Mouse (Mus musculus) thymus, adult 18-20 months (tissue): ENCODE results near the gene Hmga2.
"Not testable (repeated sequence)": the region's sequence is repeated elsewhere in the genome, so short reads cannot be mapped to it uniquely, and the experiment has no call there.

Experiments
- DNase-seq, 2 experiments: peaks; one replicate each; pipeline ENCODE4 v3.0.0; 2022; ENCODE audit warnings: mixed read lengths in 2 of 2

Hmga2 gene

DNA sequence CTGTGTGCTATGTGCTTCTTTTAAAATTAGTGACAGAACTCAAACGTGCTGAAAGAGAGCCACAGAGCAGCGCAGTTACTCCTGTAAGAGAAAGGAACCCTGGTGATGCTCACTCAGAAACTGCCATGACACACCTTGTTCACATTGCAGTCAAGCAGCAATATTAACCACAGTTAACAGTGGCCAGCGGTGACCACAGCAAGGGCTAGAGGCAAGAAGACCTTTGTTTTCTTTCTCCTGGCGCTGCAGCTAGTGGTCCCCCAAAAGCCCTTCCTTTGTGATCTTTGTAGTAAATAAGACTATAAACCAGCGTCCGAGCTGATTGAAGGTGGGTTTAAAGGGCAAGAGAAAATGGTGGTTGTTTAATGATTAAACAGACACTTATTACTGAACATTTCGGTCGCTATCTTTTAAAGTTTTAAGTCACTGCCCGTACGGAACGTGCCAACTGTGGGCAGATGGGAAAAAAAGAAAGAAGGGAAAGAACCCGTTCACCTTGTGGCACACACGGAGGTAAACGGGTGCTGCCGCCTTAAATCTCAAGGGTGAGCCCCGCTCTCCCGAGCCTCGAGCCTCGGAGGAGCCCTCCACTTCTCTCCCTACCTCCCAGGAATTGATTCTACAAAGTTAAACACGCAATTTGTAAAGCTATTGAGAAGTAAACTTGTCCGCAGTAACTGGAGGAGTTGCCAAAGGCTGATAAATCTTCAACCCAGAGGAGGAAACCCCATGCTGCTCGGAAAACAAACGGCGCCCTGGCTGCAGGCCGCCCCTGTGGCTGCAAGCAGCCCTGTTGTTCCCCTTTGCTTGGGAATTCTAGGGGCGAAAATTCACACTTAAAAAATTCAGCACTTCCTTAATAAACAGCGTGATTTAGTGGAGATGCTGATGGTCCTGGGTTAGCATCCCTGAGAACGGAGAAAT lies 85.1 kb downstream of the Hmga2 start:
- no peak for DNase-seq

DNA sequence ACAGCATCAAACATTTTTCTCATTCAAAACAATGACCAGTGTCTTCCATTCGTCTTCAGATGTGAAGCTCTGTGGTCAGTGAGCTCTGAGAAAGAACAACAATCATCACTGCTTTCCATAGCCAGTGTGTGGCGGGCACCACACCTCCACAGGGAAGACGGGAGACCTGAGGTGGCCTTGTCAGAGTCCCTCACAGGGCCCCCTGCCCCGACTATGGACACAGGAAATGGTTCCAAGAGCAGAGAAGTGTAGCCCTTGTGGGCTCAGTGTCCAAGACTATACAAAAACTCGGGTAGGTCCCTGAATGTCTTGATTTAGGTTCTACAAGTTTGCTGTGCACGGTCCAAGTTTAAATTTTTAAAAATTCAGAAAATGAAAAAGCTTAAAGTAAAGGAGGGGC lies 86.6 kb downstream of the Hmga2 start:
- DNase-seq: no peak

DNA sequence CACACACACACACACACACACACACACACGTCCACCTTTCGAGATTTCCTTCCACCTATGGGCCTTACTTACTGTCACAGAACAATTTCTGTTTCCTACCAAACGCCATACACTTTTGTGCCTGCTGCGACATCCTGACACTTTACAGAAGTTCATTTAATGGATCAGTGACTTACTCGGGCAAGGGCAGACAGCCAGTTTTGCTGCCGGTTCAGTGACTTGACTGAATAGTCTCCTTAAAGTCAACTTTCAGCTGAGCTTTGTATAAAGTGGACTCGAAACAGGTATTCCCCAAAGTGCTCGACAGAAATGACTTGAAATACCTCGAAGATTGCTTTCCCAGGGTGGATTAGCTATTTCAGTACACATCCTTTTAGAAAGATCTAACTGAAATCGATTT lies 87.3 kb downstream of the Hmga2 start:
- no peak for DNase-seq

DNA sequence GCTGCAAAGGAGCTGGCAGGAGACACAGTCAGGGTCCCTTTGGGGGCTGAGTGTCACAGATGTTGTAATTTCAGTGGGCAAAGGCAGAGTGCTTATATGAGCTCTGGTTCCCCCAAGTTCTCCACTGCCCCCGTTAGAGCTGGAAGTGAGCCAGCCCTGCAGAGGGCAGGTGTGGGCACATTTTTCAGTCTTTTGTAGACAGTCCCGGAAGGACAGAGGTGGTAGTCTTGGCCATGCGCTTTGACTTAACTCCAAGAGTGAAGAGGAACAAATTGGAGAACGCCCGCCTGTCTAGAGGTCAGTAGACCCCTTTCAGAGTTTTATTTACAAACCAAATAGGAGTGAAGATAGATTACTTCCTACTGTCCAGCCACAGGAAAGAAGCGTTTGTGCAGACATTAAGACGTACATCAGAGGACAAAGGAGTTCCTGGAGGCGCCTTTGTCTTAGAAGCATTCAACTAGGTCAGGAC lies 87.8 kb downstream of the Hmga2 start:
- no peak for DNase-seq

DNA sequence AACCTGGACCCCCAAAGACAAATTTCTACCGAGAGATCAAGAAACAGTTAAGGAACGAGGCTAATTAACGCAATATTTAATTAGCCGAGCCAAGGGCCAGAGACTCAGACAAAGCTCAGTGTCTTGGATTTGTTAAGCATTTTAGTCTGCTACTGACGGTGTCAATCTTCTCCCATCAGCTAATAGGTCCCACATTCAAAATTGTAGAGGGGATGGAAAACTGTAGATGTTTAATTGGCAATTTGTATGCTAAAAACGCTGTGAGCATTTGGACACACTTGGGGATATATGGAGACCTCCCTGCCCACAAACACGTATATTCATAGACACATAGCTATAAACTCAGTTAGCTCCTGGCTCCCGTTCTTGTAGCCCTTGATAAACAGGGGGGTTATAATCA lies 89.2 kb downstream of the Hmga2 start:
- DNase-seq: no peak

DNA sequence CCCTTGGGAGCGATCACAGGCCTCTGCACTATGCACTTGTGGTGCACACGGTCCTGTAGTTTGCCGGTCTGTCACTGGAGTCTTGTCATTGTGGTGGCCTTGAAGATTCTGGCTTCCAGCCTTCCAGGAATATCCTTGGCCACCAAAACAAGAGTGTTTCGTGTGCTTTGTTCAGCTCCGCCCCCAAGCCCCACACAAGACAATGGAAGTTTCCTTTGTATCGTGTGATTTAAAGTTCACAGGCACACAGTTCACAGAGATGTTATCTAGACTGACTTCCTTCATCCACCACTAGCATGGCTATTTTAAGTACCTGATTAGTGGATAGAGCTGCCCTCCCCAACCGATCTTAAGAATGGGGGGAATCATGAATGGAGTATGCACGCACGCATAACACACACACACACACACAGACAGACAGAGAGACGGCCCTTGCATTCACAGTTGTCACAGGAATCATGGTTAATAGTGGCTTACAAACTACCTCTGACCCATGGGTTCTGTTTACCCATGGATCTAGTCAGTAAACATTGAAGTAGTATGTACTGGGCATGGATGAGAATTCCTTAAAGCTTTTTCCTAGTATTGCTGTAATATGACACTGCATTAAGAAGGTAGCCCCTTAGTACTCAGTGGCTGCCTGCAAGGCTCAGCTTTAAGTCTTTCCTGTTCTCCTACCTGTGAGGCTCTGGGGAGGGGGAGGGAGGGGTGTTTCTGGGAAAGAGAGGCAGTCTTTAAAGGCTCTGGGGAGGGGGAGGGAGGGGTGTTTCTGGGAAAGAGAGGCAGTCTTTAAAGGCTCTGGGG lies 91.3 kb downstream of the Hmga2 start:
- DNase-seq: no peak

DNA sequence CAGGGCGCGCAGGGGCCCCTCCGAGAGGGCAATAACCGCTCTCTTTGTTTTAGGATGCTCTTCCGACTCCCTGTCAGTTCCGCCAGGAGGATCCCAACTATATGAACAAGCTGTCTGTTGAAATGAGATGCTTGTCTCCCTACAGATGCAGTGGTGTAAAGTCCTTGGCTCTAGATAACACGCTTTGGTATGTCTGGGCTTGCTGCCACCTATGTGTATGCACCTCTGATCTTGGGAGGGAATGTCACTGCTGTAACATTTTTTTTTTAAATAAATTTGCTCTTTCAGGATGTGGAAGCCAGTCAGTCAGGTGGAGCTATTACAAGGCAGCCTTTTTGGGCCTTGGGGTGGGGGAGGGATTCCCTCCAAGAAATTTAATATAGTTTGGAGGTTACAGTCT lies 92.2 kb downstream of the Hmga2 start:
- no peak for DNase-seq

DNA sequence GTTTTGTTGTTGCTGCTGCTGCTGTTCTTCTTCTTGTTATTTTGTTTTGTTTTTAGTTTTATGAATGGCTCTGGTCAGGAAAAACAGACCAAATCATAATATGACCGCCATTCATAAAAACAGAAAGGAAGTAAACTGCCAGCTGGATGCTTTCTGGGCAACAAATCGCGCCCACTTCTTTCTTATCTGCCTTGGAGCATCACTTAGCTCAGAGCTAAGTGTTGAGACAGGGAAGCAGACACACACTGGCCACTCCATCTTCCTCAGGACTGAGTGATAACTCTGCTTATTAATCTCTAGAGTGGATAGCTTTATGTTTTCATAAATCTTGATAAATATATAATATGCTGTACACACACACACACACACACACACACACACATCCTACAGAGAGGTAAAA lies 98.5 kb downstream of the Hmga2 start:
- no peak for DNase-seq

DNA sequence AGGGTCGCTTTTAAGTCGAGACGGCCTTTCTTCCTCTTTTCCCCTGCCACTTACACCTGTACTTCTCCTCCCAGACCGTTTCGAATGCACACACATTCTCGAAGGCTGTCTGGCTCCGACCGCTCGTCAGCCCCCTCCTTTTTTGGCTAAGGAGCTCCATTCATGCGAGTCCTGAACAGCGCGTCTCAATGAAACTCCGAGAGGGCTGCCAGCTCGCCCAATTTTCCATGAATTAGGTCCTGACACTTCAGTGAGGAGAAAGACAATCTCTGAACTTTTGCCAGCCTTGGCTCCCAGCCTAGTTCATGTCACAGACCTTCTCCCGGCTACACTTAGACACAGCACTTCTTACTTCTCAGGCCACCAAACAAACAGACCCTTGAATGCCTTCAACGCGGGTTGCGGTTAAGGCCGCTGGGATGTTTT lies 98.9 kb downstream of the Hmga2 start:
- DNase-seq: no peak

DNA sequence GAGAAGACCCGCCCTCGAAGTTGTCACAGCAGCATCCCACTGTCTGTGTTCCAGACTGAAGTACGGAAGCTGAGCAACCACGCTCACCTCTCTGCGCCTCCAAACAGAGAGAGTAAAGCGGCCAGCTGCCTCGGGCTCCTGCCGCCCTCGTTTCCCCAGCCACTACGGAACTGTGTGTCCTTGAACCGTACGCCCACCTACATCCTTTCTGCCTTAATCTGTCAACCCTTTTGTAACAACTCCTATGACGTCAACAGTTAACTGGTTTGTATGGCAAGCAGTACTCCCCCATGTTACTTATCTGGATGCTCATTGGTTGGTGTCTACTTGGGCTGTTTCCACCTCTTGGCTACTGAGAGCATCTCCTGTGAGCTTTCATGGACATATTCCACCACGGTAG lies 100.8 kb downstream of the Hmga2 start:
- no peak for DNase-seq

DNA sequence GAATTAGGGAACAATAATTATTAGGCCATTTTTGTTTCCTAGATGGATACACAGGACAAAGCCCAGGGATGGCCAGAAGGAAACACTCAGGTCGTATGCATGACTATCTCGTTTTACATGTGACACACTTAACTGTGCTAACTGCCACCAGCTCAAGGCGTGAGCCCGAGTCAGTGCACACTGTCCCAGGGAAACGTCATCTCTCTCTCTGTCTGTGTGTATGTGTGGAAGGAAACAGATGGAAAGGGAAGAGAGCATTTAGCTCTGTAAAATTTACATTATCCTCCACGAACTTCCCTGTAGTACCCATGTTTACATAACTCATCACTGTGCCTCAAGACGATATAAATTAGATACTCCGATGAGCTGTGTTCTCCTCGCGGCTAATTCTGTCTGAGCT lies 105.1 kb downstream of the Hmga2 start:
- DNase-seq: no peak

DNA sequence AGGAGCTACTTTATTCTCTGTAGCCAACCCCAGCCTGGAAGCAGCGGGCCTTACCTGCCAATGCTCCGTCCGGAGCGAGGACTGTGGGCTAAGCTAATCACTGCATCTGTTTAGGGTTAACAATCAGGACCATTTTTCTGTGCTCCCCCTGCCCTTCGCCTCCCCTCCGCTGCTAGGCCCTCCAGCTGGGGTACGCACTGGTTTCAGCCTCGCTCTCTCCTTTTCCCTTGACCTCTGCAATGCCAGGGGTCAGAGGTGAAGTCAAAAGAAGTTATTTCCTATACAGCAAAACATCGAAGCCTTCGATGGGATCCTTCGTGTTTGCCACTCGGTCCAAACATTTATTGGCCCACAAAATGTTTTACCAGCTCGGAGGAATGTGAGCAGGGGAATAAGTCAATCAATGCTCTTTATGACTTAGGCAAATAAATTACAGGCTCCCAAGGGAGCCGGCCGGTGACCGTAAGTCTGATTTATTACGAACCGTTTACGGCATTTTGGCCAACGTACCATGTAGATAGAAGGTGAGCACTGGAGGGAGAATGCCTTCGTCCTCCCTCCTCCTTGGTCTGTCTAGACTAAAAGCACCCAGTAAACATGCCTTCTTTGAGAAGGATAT lies 107.0 kb downstream of the Hmga2 start:
- no peak for DNase-seq

DNA sequence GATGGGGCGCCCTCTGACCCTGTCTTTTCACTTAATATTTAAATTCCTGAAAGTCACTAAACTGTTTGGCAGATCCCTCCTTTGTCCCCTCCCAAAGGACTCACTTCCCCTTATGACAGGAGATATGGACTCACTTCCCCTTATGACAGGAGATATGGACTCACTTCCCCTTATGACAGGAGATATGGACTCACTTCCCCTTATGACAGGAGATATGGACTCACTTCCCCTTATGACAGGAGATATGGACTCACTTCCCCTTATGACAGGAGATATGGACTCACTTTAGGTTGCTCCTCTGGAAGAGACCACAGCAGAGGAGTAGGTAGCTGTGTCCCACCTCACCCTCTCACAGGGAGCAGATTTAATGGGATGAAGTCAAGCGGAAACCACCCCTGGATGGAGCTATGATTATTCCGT lies 110.1 kb downstream of the Hmga2 start:
- not testable (repeated sequence) for DNase-seq

DNA sequence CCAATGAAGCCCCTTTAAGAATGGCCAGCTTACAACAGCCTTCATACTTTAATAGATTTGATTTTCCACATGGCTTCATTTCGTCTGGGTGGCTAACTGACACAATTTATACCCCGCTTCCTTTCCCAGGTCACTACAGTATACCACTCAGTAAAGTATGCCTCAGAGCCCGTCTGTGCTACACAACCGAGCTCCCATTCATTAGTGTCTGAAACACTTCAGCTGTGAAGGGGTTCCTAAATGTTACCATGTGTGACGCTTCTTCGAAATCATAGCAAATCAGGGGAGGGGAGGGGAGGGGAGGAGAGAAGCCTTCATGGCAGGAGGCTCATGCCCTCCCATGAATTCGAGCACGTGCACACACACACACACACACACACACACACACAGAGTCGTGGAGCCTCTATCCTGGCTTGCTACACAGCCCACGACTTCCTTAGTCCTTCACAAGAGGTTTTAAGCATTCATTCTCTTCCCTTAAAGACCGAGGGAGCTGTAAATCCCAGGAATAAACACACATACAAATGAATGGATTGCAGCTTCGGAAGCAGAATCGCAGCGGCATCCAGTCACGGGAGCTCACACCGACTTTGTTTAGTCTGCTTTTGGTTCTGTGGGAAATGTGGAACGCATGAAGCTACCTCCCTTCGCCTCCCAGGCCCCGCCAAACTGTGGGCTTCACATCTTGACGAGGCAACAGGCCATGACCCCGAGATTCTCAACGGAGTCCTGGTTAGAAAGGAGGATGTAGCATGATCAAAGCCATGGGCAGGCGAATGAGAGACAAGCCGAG lies 110.7 kb downstream of the Hmga2 start:
- DNase-seq: no peak

DNA sequence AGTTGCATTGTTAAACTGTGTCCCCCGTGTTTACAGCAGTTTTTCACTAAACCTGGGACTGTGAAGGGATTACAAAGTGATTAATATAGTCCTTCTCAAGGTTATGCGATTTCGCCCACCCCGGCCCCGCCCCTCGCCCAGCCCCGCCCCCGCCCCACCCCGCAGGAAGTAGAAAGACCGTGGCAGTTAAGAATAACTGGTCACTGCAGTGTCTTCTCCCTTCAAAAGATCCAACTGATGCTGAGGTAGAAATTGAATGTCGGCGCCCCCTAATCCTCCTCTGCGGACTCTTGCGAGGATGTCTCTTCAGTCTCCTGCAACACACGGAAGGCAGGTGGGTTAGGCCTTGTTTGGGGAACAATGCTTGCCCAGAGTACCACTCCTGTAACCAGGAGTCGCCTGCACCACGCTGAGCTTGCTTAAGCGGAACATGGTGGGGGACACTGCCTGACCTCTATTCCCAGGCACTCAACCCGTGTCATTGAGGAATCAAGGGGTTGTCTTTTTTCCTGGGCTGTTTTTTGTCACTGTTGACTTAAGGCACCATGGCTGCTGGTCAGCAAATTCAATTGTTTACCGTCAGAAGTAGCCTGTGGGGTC lies 112.2 kb downstream of the Hmga2 start:
- DNase-seq: no peak

DNA sequence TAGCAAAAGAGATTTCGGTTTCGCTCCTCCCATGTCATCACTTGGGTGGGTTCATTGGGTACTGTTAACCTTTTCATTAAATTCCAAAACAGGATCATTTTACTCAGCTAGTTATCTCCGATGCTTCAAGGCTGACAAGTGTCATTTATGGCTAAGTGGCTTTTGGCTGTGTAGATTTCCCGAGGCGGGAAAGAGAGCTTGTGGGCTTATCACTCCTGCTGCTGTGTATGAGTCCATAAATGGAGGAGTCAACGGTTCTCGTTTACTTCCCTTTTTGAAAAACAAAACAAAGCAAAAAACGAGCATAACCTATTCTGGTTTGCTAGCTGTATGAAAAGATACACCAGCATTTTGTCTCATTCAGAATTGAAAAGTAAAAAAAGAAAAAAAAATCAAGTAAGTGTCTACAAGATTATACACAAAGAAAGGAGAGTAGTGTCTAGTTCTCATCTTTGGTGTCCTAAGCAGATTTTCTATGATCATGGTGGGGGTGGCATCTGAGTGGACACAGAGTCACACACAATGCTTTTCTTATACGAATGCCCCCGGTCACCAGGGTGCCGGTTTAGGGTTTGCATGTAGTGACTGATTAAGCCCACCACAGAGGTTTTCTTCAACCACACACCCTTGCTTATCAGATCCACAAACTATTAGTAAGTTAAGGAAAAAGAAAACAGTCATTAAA lies 112.8 kb downstream of the Hmga2 start:
- not testable (repeated sequence) for DNase-seq

DNA sequence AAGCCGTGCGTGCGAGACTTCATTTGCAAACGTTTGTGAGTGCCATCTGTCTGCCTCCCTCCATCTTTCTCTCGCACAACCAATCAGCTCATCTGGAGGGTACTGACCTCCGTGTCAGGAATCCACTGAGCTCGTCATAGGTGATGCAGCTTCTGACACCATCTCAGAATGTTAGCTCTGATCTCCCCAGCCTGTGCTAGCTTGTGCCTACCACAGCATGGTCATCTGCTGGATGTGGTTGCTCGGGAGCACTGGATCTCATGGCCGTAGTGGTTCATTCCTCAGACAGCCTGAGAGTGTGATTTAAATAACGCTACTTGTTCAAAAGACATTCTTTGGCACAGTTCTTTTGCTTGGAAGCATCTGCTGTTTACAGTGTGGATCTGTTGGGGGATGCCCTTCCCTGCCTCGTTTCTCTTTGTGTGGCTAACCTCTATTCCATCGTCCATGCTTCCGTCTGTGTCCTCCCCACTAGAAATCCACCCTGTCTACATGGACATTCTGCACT lies 121.7 kb downstream of the Hmga2 start:
- DNase-seq: no peak

DNA sequence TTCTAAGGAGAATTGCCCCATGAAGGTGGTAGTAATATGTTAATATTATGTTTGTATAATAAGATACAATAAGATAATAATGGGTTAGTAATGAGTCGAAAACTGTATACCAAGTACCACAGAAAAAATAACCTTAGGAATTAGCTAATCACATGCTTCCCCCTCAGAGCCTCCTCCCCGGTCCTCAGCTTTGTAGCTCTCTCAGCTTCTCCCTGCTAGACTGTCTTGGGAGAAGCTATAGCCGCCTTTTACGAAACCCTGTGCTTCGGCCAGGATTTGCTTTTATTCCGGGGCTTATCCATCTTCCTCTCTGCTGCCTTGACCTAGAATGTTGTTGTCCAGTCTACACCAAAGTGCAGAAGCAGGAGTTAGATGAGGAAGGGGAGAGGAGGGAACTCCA lies 130.9 kb downstream of the Hmga2 start:
- no peak for DNase-seq

DNA sequence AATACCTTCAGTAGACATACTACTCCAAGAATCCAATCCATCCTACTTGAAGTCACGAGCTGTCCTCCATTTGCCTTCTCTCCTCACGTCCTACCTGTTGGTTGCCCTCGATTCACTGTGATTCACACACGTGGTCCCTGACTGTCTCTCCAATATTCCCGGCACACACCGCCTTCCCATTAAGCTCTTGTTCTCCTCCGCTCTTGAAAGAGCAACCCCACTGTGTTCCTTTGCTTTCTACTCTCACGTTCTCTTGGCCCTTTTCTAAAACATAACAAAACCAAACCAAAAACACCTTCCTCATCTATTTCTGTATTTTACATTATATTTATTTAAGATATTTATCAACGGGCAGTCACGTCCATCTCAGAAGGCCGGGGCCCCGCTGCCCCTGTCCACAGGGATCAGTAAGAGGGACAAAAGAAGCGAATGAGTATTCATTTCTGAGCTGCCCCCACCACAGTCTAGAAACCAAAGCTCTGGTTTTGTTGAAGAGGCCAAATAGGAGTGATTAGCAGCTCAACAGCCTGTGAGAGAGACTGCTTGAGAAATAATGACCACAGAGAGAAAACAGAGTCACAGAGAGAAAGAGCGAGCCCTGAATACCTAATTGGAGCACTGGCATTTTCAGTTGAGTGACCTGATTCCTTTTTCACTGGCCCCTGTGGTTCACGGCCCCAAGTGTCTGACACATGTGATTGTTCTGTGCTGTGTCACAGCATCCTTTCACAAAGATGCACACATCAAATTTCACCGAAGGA lies 131.5 kb downstream of the Hmga2 start:
- DNase-seq: no peak

DNA sequence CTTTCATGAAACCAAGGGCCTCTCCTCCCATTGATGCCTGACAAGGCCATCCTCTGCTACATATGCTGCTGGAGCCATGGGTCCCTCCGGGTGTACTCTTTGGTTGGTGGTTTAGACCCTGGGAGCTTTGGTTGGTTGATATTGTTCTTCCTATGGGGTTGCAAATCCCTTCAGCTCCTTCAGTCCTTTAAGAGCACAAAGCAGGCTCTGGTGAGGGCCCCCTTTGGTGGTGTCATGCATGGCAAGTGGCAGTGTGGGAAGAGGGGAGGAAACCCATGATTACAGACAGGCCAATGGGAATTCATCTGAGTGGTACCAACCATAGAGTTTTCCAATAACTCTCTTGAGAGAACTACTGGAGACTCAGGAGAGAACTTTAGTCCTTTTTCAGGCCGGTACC lies 136.4 kb downstream of the Hmga2 start:
- not testable (repeated sequence) for DNase-seq

DNA sequence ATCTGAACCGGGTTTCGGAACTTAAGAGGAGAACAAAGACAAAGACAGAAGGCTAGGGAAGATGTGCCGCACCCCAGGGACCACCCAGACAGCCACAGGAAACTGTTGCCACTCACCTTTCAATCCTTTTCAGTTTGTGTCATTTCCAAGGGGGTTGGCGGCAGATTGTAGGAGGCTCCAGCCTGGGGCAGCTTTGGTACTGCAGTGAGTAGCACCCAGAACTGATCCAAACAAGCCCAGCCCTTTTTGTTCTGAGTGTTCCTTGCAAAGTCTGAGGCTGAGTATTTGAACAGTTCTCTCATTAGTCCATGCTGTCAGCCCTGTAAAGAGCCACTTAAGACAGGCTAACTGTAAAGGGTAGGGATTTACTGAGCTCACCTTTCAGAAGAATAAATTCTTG lies 136.9 kb downstream of the Hmga2 start:
- no peak for DNase-seq
